ENCODE assay signal across 11 mouse cellular contexts in the genomic region with DNA sequence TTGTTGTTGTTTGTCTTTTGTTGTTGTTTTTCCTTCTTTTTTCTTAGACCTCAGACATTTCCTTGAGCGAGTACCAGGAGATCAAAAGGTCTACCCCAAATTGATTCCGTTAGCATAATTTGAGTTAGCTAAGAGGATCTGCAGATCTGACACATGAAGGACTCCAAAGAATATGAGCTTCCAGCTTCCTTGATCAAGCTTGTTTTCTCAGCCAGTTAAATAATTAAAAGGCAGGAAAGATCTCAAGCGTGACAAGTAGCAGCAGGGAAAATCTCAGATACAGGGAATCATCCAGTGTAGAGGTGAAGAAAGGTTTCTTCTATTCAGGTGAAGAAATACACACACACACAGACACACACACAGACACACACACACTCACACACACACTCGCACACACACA.
"Had no signal": no experiment of that assay in that cellular context is flagged by ENCODE, and none has a peak within 500 bp of the region (broad histone marks: within the 10 kb centered on the region; RNA-seq: fewer than 3 reads in every experiment).

No protein-coding gene starts in this region.

- ATAC-seq: hindbrain, postnatal 0 days; intestine, embryonic 16.5 days; lung, postnatal 0 days had no signal

- DNase-seq: liver; liver, embryonic 13.5 days; midbrain, embryonic 14.5 days; thymus, postnatal 25 days had no signal

- H3K36me3 ChIP-seq: limb, embryonic 10.5 days; limb, embryonic 13.5 days; liver, embryonic 13.5 days had no signal

- H3K4me3 ChIP-seq: limb, embryonic 10.5 days; limb, embryonic 13.5 days; liver, embryonic 13.5 days had no signal

- H3K27ac ChIP-seq: hindbrain, postnatal 0 days; limb, embryonic 10.5 days; limb, embryonic 13.5 days; liver, embryonic 13.5 days; macrophage had no signal

- H3K9ac ChIP-seq: limb, embryonic 13.5 days; liver, embryonic 13.5 days; lung, embryonic 14.5 days had no signal

- H3K4me2 ChIP-seq: limb, embryonic 13.5 days; liver, embryonic 13.5 days; lung, embryonic 14.5 days had no signal

- H3K9me3 ChIP-seq: limb, embryonic 10.5 days; limb, embryonic 13.5 days; liver, embryonic 13.5 days had no signal
